Mouse (Mus musculus): ENCODE measurements around the gene Nck2.

The Nck2 gene

DNA sequence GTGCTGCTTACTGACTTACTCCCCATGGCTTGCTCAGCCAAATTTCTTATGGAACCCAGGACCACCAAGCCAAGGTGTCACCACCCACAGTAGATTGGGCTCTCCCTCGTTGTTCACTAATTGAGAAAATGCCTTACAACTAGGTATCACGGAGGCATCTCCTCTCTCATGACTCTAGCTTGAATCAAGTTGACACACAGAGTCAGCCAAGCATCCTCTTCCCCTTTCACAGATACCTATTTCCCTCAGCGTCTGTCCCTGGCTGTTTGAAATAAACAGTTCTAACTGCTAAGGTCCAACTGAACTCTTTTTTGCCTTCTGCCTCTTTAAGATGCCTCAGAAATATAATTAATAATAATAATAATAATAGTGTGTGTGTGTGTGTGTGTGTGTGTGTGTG, 148.7 kb downstream of the Nck2 start:
- DNase-seq = no peak

- DNase-seq = no peak
Observed at GRCm38 (mm10) chr1:43594738-43595137, 150.4 kb downstream of the Nck2 start.

DNA sequence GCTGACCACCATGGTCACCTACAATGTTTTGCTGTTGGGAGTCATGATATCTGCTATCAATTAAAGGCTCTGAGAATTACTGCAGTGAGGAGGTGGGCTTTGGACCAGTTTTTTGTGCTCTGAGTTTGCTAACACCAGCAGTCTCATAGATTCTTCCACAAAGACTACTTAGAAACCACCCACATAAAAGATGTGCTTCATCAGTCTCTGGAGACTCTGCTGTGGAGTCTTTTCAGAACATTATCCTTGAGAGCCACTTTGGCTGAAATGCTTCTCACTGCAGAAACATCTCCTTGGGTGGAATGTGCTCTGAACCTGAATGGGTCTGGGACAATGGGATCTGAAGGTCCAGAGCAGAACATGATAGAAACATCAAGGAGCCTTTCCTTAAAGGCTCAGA, 153.4 kb downstream of the Nck2 start:
- no peak for DNase-seq

- DNase-seq = no peak
Observed at GRCm38 (mm10) chr1:43599483-43599882, 155.1 kb downstream of the Nck2 start.

- DNase-seq = no peak
Observed at GRCm38 (mm10) chr1:43601054-43601453, 156.7 kb downstream of the Nck2 start.

DNA sequence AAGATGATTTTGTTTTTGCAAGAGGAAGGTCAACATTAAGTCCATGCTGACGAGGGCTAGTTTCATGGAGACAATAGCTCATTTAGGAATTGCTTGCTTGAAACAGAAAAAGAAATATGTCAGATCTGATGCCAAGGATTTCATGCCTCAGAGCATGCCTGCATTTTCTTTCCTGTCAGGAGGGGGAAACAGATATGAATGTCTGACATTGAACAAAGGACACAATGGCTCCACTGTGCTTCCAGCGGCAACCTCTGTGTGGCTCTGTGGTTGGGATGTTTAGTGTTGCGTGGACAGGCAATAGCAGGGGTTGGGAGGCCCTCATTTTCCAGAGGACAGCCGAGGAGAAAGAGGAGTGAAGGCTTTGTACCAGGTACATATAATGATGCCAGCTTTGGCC, 171.6 kb downstream of the Nck2 start:
- peak; percentile 95 for DNase-seq

All from retina, postnatal 1 day (tissue).